Mouse (Mus musculus) gonadal fat pad, adult 2 months (tissue): ENCODE results near the gene Sbk3. TPM values are rescaled to one million over a fixed set of nuclear protein-coding genes. Genes with fewer than 3 reads are reported as not detected.

Experiments
- DNase-seq: peaks from one replicate; pipeline ENCODE4 v3.0.0-alpha.2; 2012; ENCODE audit warnings: low read depth
- polyA plus RNA-seq: library from polyadenylated mRNA; depleted of rRNA; stranded (reverse); fragments of >200 nt; gene quantifications from 2 replicates; pipeline ENCODE4 v1.2.3, GENCODE M21; 2012

The Sbk3 gene
- polyA plus RNA-seq, 1 experiment, result 0.12 TPM

GRCm38 (mm10) chr7:4993347-4993998 is 22.5 kb upstream of the Sbk3 start:
- no peak for DNase-seq

GRCm38 (mm10) chr7:4988250-4988649 is 17.3 kb upstream of the Sbk3 start:
- no peak for DNase-seq

- no peak for DNase-seq
Measured at GRCm38 (mm10) chr7:4976832-4977231, 5.9 kb upstream of the Sbk3 start.

GRCm38 (mm10) chr7:4975455-4975854 is 4.5 kb upstream of the Sbk3 start:
- no peak for DNase-seq

- no peak for DNase-seq
Measured at GRCm38 (mm10) chr7:4972321-4973047, 1.5 kb upstream of the Sbk3 start.

- no peak for DNase-seq
Measured at GRCm38 (mm10) chr7:4971710-4972109, 742 bp upstream of the Sbk3 start.

- DNase-seq, result no peak
Measured at GRCm38 (mm10) chr7:4964988-4965387, 6.0 kb downstream of the Sbk3 start.

- no peak for DNase-seq
Measured at GRCm38 (mm10) chr7:4964272-4964671, 6.7 kb downstream of the Sbk3 start, which contains the start of gene Sbk2. Gene Sbk2, minus strand, starts transcription at chr7:4964406.

- no peak for DNase-seq
Measured at GRCm38 (mm10) chr7:4963527-4963926, 7.4 kb downstream of the Sbk3 start.

GRCm38 (mm10) chr7:4957361-4957760 is 13.6 kb downstream of the Sbk3 start:
- DNase-seq, result no peak

GRCm38 (mm10) chr7:4953815-4954445 is 17.0 kb downstream of the Sbk3 start:
- DNase-seq, result no peak

GRCm38 (mm10) chr7:4950561-4951342 is 20.2 kb downstream of the Sbk3 start:
- DNase-seq, result no peak

GRCm38 (mm10) chr7:4948386-4948785 is 22.6 kb downstream of the Sbk3 start:
- DNase-seq, result no peak

GRCm38 (mm10) chr7:4947855-4948254 is 23.1 kb downstream of the Sbk3 start:
- DNase-seq, result no peak

- peak; percentile 51 for DNase-seq
Measured at GRCm38 (mm10) chr7:4943223-4943815, 27.6 kb downstream of the Sbk3 start.

GRCm38 (mm10) chr7:4942673-4943072 is 28.3 kb downstream of the Sbk3 start:
- no peak for DNase-seq

- DNase-seq, result peak; percentile 38
Measured at GRCm38 (mm10) chr7:4940068-4940479, 30.9 kb downstream of the Sbk3 start.

GRCm38 (mm10) chr7:4938456-4938855 is 32.5 kb downstream of the Sbk3 start:
- DNase-seq, result no peak

- no peak for DNase-seq
Measured at GRCm38 (mm10) chr7:4937392-4937791, 33.6 kb downstream of the Sbk3 start.

- no peak for DNase-seq
Measured at GRCm38 (mm10) chr7:4936832-4937231, 34.1 kb downstream of the Sbk3 start.

GRCm38 (mm10) chr7:4934160-4934914 is 36.6 kb downstream of the Sbk3 start:
- DNase-seq, result no peak
